Mouse (Mus musculus) embryonic facial prominence, embryonic 10.5 days (tissue): ENCODE data around the gene Dpep3. TPM values are rescaled to one million over a fixed set of nuclear protein-coding genes. Genes with fewer than 3 reads are reported as not detected.
"Not testable (repeated sequence)": the region's sequence is repeated elsewhere in the genome, so short reads cannot be mapped to it uniquely, and the experiment has no call there.

ENCODE experiments used
- DNase-seq: peaks from one replicate; pipeline ENCODE4 v3.0.0-alpha.2; 2017; ENCODE audit warnings: low spot score
- H3K27ac ChIP-seq: fragments of 300-500 bp; sonication (generic); replicated peaks from 2 replicates; pipeline ENCODE4 v1.5.1; 2016; ENCODE audit warnings: mild to moderate bottlenecking
- H3K27me3 ChIP-seq: fragments of 300-500 bp; sonication (generic); replicated peaks from 2 replicates; pipeline ENCODE4 v1.6.1; 2016; ENCODE audit warnings: low read depth, mild to moderate bottlenecking; ENCODE audit not compliant: poor library complexity, severe bottlenecking
- H3K36me3 ChIP-seq: fragments of 300-500 bp; sonication (generic); replicated peaks from 2 replicates; pipeline ENCODE4 v1.6.1; 2016; ENCODE audit warnings: mild to moderate bottlenecking, moderate library complexity
- H3K4me1 ChIP-seq: fragments of 300-500 bp; sonication (generic); 2 replicates; pipeline ENCODE4 v1.6.1; 2016
- H3K4me3 ChIP-seq: fragments of 300-500 bp; sonication (generic); 2 replicates; pipeline ENCODE4 v1.5.1; 2016; ENCODE audit warnings: mild to moderate bottlenecking, moderate library complexity
- H3K9me3 ChIP-seq: fragments of 300-500 bp; sonication (generic); 2 replicates; pipeline ENCODE4 v1.6.1; 2016; ENCODE audit warnings: mild to moderate bottlenecking
- WGBS: fragments of 180-500 bp; shearing (Covaris S2); methylation state at CpG from one replicate; pipeline ENCODE4 v1.1.7; 2016; 5-methylcytosine and 5-hydroxymethylcytosine counted together
- polyA plus RNA-seq: library from polyadenylated mRNA; unstranded; fragments of >200 nt; fragmentation: Nextera tagmentation; extraction: Ambion mirVana; gene quantifications from 2 replicates; pipeline ENCODE4 v1.2.1, GENCODE M21; 2016

The Dpep3 gene
- polyA plus RNA-seq = not detected in 2 replicates

DNA sequence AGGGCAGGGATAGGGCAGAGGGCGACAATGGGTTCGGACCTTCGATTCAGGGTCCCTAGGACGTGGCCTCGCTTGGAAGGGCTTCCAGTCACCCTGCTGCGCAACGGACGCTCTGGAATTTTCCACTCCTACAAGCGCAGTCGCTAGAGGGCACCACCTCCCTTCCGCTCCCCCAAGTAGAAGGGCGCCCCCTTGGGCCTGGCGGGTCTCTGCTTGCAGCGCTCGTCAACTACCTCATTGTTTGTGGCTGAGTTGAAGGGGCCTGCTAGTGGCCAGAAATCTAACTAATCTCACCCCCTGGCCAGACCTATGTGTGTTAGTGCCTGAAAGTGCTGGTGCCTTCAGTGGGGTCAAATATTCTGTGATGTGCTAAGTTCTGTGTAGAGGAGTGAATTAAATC, at the start of gene Dpep3:
Dpep3 (minus strand) TSS at position 105 of the 400 bp plus-strand sequence.
- WGBS = 92% methylated on average over 15 of the region's 15 CpGs
- Histone ChIP-seq H3K4me1 (no peaks in the 10 kb centered on the region), H3K9me3 (peaks cover 4% of the 10 kb centered on the region; the same call in 1 of the 2 replicates), H3K36me3 (no peaks in the 10 kb centered on the region), H3K4me3 (no peak within 1 kb of the TSS), H3K27ac (no peak within 1 kb of the TSS), H3K27me3 (no peaks in the 10 kb centered on the region)
- DNase-seq = no peak

DNA sequence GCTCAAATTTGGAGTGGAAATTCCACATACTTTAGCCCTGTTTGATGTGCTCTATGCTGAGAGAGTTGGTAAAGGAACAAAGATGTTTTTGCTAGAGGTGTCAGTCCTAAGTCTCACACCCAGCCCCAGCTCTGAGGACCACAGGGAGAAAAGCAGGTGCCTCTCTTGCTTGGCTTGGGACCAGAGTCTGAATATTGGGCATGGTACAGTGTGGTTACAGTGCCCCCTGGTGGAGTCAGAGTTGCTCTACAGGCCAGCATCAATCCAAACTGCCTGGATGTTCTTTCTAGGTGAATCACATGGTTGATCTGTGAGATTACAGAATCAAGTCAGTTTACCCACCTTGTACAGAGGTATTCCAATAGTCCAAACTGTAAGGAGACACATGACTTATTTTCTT, 43.3 kb upstream of the Dpep3 start:
- H3K27me3 ChIP-seq = no peaks in the 10 kb centered on the region
- no peaks in the 10 kb centered on the region for H3K4me1 ChIP-seq
- no peaks in the 10 kb centered on the region for H3K9me3 ChIP-seq
- no peak overlapping the region for H3K27ac ChIP-seq
- peak; percentile 75 for DNase-seq
- H3K36me3 ChIP-seq = peaks cover 43% of the 10 kb centered on the region
- H3K4me3 ChIP-seq = no peak overlapping the region

DNA sequence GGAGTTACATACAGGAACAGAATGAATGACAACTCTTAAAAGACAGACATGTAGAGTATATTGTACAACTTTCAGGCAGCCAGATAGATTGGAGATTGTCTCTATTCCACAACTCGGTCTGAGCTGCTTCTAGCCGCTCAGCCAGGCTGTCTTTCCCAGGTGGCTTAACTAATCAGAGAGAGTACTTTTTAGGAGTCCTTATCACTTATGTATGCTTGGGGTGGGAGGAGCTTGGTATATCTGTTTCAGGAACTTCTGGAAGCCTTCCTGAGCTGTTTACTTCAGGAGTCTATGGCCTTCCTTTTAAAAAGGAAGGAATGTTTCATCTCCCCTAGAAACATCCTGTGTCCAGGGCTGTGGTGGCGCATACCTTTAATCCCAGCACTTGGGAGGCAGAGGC, 38.8 kb upstream of the Dpep3 start:
- Histone ChIP-seq H3K27ac (no peak overlapping the region), H3K9me3 (no peaks in the 10 kb centered on the region), H3K4me1 (no peaks in the 10 kb centered on the region), H3K27me3 (no peaks in the 10 kb centered on the region), H3K4me3 (no peak overlapping the region), H3K36me3 (peaks cover 41% of the 10 kb centered on the region)
- DNase-seq = no peak
- 89% methylated on average over 3 of the region's 3 CpGs for WGBS

DNA sequence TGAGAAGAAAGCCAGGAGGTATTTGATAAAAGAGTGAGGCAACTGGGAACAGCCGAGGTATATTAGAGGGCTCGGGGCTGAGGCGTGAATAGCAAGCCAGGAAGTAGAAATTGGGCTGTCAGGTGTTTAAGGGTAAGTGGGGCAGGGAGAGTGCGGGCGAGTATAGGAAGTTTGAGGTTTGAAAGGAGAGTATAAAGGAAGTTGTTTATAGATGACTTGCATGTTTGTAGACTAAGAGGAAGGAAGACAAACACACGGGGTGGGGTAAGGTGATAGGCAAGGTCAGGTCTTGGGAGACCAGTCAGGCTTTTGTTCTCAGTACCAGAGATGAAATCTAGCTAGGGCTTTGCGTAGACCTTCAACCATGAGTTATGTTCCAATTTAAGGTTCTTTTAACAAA, 37.9 kb upstream of the Dpep3 start:
- Histone ChIP-seq H3K27ac (no peak overlapping the region), H3K9me3 (no peaks in the 10 kb centered on the region), H3K27me3 (no peaks in the 10 kb centered on the region), H3K4me3 (no peak overlapping the region), H3K4me1 (no peaks in the 10 kb centered on the region), H3K36me3 (peaks cover 41% of the 10 kb centered on the region)
- 96% methylated on average over 7 of the region's 7 CpGs for WGBS
- DNase-seq = no peak

DNA sequence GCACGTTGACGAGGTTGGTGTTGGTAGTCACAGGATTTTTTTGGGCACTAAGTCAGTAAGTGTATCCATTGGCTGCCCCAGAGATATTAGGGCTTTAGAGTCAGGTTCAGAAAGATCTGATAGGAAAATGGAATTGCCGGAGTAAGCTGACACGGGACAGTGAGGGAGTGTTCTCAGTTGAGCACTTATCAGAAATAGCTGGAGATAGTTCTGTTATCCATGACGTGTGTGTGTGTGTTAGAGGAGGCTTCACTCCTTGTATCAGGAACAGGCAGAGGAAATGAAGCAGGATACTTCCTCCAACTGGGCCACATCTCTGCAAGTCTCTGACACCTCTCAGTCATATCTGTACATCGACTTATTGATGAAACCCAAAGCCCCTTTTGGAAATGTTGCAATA, 37.1 kb upstream of the Dpep3 start:
- WGBS = 93% methylated on average over 6 of the region's 6 CpGs

DNA sequence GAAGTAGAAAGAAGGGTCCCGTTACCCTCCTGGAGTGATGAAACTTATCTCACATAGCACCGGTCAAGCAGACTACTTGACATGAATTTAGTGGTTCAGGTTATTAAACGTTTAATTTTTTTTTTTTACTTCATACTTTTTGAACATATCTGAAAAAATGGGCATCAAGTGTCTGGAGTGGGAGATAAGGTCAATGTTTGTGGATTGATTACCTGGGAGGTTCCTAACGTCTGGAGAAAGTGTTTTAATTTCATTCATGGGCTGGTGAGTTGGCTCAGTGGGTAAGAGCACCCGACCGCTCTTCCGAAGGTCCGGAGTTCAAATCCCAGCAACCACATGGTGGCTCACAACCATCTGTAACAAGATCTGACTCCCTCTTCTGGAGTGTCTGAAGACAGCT, 33.0 kb upstream of the Dpep3 start:
- Histone ChIP-seq H3K4me1 (peaks cover 18% of the 10 kb centered on the region), H3K4me3 (peak overlapping the region; percentile 88), H3K36me3 (peaks cover 34% of the 10 kb centered on the region)
- 85% methylated on average over 8 of the region's 8 CpGs for WGBS
- H3K9me3 ChIP-seq, H3K27me3 ChIP-seq, H3K27ac ChIP-seq, DNase-seq: not testable (repeated sequence)

More for the DNA sequence above, 37.1 kb upstream of the Dpep3 start:
- no peak for DNase-seq
- H3K27me3 ChIP-seq = no peaks in the 10 kb centered on the region
- no peak overlapping the region for H3K4me3 ChIP-seq
- peaks cover 38% of the 10 kb centered on the region for H3K36me3 ChIP-seq
- H3K9me3 ChIP-seq = no peaks in the 10 kb centered on the region
- H3K4me1 ChIP-seq = peaks cover 5% of the 10 kb centered on the region
- no peak overlapping the region for H3K27ac ChIP-seq

DNA sequence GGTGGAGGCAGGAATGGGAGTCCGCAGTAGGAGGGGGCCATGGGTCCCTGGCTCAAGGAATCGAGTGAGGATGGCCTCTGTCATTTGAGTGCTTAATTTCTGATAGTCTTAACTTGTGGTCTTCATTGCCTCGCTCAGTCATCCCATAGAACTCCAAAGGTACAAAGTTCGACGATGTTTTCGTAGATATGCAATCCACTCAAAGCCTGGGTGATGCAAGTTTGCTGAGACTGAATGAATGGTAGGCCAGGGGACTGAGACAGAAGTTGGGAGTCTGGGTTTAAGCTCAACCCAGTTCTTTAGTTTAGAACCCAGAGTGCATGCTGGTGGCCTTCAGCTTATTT, 32.4 kb upstream of the Dpep3 start, which contains the start of gene Ddx28:
Ddx28 (minus strand) TSS at position 240 of the 344 bp plus-strand sequence.
- WGBS = 2% methylated on average over 6 of the region's 6 CpGs

DNA sequence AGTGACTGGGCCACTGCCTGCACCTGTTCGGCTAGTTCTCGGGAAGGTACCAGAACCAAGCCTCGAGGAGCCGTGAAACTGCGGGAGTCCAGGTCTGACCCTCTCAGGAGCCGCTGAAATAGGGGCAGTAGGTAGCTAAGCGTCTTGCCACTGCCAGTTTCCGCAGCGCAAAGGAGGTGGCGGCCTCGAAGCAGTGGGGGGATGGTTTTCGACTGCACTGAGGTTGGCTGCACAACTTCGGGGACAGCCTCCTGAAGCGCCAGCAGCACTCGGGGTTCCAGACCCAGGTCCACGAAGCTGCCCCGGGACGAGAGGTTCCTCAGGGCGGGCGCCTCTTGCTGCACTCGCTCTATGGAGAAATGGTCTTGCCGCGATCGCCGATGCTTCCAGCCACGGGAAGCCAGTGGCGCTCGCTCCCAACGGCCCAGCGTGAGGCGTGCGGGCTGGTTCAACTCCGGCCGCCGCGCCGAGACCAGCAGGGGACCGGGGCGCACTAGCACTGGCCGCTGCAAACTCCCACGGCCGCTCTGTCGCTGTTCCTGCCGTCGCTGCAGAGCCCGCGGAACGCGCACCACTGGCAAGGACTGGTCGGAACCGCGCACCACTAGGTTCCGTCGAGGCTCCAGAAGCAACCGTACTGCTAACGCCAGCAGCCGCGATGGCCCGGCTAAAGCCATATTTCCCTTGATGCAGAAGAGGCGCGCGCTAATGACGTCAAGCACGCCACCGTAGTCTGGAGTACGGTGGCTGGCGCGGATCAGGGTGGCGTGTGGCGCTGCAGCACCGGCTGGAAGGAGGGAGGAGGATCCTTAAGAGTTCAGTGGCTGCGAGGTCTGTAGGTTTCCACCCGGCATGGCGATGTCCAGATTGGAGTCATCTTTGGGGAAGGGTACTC, 31.8 kb upstream of the Dpep3 start:
- Histone ChIP-seq H3K4me3 (peak overlapping the region; percentile 88), H3K36me3 (peaks cover 25% of the 10 kb centered on the region), H3K9me3 (no peaks in the 10 kb centered on the region), H3K27me3 (no peaks in the 10 kb centered on the region), H3K27ac (peak overlapping the region; percentile 89), H3K4me1 (peaks cover 18% of the 10 kb centered on the region)
- WGBS = 2% methylated on average over 74 of the region's 74 CpGs
- DNase-seq = peak; percentile 94

More for the DNA sequence above, 32.4 kb upstream of the Dpep3 start, which contains the start of gene Ddx28:
- Histone ChIP-seq H3K4me3 (peak within 1 kb of the TSS; percentile 88), H3K27me3 (no peaks in the 10 kb centered on the region), H3K4me1 (peaks cover 18% of the 10 kb centered on the region), H3K36me3 (peaks cover 30% of the 10 kb centered on the region), H3K27ac (peak within 1 kb of the TSS; percentile 89), H3K9me3 (no peaks in the 10 kb centered on the region)
- DNase-seq = no peak

DNA sequence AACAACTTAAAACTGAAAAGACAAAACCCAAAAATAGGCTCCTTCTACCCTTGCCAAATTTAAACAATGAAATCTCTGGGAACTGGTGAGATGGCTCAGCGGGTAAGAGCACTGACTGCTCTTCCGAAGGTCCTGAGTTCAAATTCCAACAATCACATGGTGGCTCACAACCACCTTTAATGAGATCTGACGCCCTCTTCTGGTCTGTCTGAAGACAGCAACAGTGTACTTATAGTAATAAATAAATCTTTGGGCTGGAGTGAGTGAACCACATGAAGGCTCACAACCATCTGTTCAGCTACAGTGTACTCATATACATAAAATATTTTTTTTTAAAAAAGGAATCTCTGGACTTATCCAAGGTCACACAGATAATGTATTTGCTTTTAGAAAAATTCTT, 28.7 kb upstream of the Dpep3 start:
- not testable (repeated sequence) for H3K4me3 ChIP-seq, H3K9me3 ChIP-seq, H3K27ac ChIP-seq, H3K27me3 ChIP-seq, DNase-seq
- H3K36me3 ChIP-seq = peaks cover 18% of the 10 kb centered on the region
- WGBS = 69% methylated on average over 3 of the region's 3 CpGs
- H3K4me1 ChIP-seq = peaks cover 18% of the 10 kb centered on the region

DNA sequence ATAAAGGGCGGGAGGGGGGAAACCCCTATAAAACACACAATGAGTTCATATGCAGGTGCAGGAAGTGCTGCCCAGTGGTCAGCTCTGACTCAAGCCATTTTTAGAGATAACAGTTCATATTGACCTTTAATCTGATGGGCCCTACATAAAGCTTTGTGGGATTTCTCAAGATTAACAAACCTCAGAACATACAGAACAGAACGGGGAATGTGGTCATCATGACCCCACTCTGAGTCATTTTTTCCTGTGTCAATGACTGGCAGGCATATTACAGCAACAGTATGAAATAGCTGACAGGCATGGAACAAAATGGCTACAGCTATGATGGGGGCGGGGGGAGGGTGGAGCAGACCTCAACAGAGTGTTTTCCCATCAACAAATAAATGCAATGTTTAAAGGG, 27.9 kb upstream of the Dpep3 start:
- no peak for DNase-seq
- Histone ChIP-seq H3K27me3 (no peaks in the 10 kb centered on the region), H3K9me3 (no peaks in the 10 kb centered on the region), H3K4me1 (peaks cover 18% of the 10 kb centered on the region), H3K4me3 (no peak overlapping the region), H3K36me3 (peaks cover 18% of the 10 kb centered on the region), H3K27ac (no peak overlapping the region)
- 86% methylated on average over 3 of the region's 3 CpGs for WGBS

DNA sequence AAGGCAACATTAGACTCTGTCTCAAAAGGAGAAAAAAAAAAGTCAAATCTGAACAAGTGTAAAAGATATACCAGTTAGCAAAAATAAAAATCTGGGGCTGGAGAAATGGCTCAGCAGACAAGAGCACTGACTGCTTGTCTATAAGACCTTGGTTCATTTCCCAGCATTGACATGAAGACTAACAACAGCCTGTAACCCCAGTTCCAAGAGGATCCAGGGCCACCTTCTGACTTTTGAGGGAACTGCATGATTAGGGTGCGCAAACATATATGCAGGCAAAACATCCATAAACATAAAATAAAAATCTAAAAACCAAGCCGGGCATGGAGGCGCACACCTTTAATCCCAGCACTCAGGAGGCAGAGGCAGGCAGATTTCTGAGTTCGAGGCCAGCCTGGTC, 27.2 kb upstream of the Dpep3 start:
- no peak for DNase-seq
- WGBS = 88% methylated on average over 4 of the region's 4 CpGs
- no peaks in the 10 kb centered on the region for H3K9me3 ChIP-seq
- H3K27me3 ChIP-seq = no peaks in the 10 kb centered on the region
- no peak overlapping the region for H3K4me3 ChIP-seq
- peaks cover 18% of the 10 kb centered on the region for H3K36me3 ChIP-seq
- H3K27ac ChIP-seq = no peak overlapping the region
- peaks cover 12% of the 10 kb centered on the region for H3K4me1 ChIP-seq

DNA sequence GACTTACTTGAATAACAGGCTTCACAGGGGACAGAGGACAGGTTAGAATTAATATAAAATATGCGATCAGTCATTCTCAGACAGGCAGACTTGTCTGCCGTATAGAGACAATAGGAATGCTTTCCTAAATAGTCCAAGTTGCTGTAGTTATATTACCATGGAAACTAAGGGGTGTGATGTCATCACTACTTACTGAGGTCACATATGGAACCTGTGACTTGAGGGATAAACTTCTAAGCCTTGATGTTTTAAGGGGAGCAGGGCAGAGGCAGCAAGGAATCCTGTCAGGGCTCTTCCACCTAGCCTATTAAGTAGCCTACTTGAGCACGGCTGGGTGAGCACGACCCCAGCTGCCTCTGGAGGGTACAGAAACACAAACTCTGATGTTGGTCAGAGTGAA, 26.6 kb upstream of the Dpep3 start, which contains the start of gene Dpep2nb:
Dpep2nb (minus strand) TSS at position 101 of the 400 bp plus-strand sequence.
- H3K9me3 ChIP-seq = no peaks in the 10 kb centered on the region
- no peaks in the 10 kb centered on the region for H3K27me3 ChIP-seq
- peaks cover 12% of the 10 kb centered on the region for H3K4me1 ChIP-seq
- H3K4me3 ChIP-seq = no peak within 1 kb of the TSS
- no peak within 1 kb of the TSS for H3K27ac ChIP-seq
- WGBS = 83% methylated on average over 4 of the region's 4 CpGs
- no peak for DNase-seq
- peaks cover 18% of the 10 kb centered on the region for H3K36me3 ChIP-seq
